8 mouse cellular contexts compared by ENCODE assay signal in the genomic region with DNA sequence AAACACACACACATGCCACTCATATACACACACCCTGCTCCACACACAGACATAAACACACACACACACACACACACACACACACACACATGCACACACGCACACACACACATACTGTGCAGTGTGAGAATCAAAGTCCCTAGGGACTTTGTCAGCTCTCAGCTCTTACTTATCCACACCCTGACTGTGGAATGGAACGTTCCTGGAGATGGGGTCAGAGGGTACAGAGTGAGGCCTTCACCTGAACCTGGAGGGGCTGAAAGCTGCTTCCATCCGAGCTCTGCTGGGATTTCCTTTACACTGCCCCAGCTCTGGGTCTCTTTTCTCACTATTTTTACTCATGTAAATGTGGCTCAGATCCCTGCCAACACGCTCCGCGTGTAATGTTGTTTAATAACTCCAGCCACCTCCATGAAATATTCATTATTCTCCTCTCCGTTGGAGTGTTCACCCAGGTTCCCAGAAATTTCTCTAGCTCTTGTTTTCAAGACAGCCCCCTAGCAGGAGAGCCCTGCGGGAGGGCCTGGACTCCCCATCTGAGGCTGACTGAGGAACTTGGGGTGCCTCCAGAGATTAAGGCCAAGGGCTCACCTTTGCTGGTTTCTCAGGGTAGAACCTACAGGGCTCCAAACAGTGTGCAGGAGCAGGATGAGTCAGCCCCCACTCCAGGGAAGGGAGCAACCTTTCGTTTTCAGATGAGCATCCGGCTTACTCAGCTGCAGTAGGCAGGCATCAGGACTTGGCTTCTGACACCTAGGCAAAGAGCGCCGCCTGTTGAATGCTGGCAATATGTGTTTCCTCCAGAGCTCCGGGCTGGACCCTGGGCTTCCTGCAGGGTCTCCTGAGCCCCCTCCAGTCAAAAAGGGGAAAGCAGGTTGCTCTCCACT.
DNase-seq lines count a peak whose midpoint lies in the region; ATAC-seq and TF ChIP-seq lines count a peak whose summit lies in the region.
"Had no signal": no experiment of that assay in that cellular context is flagged by ENCODE, and none has a peak within 500 bp of the region (broad histone marks: within the 10 kb centered on the region; RNA-seq: fewer than 3 reads in every experiment).

No protein-coding gene starts in this region.

- no peak overlapping the region for H3K9ac ChIP-seq in intestine, embryonic 15.5 days
- H3K9ac ChIP-seq in midbrain, embryonic 14.5 days (replicated peaks; ENCODE audit: low read length), result no peak overlapping the region
- H3K9ac ChIP-seq: heart, embryonic 13.5 days had no signal

- TF ChIP-seq CTCF in thymus, adult 2 months (IDR thresholded peaks at IDR 0.05; ENCODE audit: borderline replicate concordance, control insufficient read depth, extremely low read depth, insufficient read depth, low read length, poor library complexity), result no peak

- H3K4me3 ChIP-seq in intestine, embryonic 15.5 days (replicated peaks), result no peak overlapping the region
- no peak overlapping the region for H3K4me3 ChIP-seq in midbrain, embryonic 14.5 days (replicated peaks; ENCODE audit: low read depth, low read length)
- H3K4me3 ChIP-seq in thymus, adult 2 months (ENCODE audit: control insufficient read depth, insufficient read depth, low read length), result no peak overlapping the region
- H3K4me3 ChIP-seq: heart, embryonic 13.5 days had no signal

- no peak overlapping the region for H3K4me2 ChIP-seq in intestine, embryonic 15.5 days (replicated peaks)
- H3K4me2 ChIP-seq in midbrain, embryonic 14.5 days (ENCODE audit: low read length), result no peak overlapping the region
- H3K4me2 ChIP-seq: heart, embryonic 13.5 days had no signal

- H3K4me1 ChIP-seq in intestine, embryonic 15.5 days (replicated peaks), result peaks cover 4% of the 10 kb centered on the region; the same call in 1 of the 2 replicates
- no peaks in the 10 kb centered on the region for H3K4me1 ChIP-seq in midbrain, embryonic 14.5 days (ENCODE audit: control insufficient read depth, insufficient read depth, low read length)
- no peaks in the 10 kb centered on the region for H3K4me1 ChIP-seq in thymus, adult 2 months (replicated peaks; ENCODE audit: control insufficient read depth, insufficient read depth, low read length)
- H3K4me1 ChIP-seq: heart, embryonic 13.5 days had no signal

- TF ChIP-seq POLR2A in thymus, adult 2 months (IDR thresholded peaks at IDR 0.05; ENCODE audit: control insufficient read depth, extremely low read depth, insufficient read depth, low read length, poor library complexity), result no peak

- DNase-seq in adrenal gland, adult (ENCODE audit: inconsistent age in 2 of 2, low spot score in 1 of 2), result peak; percentile 60 to 89
- peak; percentile 78 to 81 for DNase-seq in cerebellum, postnatal 10 days
- DNase-seq in frontal cortex, postnatal 25 days (ENCODE audit: low spot score in 2 of 2), result peak; percentile 39 to 53
- DNase-seq in left cerebral cortex, adult 8-10 months (ENCODE audit: low spot score in 2 of 2), result peak; percentile 35 to 44
- DNase-seq in midbrain, embryonic 14.5 days, result peak; percentile 74
- DNase-seq in thymus, adult 2 months, result peak; percentile 30

- no peaks in the 10 kb centered on the region for H3K27me3 ChIP-seq in intestine, embryonic 15.5 days (replicated peaks)
- H3K27me3 ChIP-seq in midbrain, embryonic 14.5 days (ENCODE audit: control insufficient read depth, insufficient read depth, low read length), result no peaks in the 10 kb centered on the region
- H3K27me3 ChIP-seq in thymus, adult 2 months (ENCODE audit: control insufficient read depth, insufficient read depth, low read length), result no peaks in the 10 kb centered on the region

- WGBS in intestine, embryonic 15.5 days, result 43% methylated on average over 13 of the region's 13 CpGs
- 32% methylated on average over 13 of the region's 13 CpGs for WGBS in midbrain, embryonic 14.5 days
- WGBS in thymus, adult 2 months, result 61% methylated on average over 13 of the region's 13 CpGs

- ATAC-seq in intestine, embryonic 15.5 days, result peak; percentile 76
- ATAC-seq in midbrain, embryonic 14.5 days (ENCODE audit: low FRiP score, low TSS enrichment), result peak; percentile 34; the same call in 1 of the 2 replicates

- H3K27ac ChIP-seq in intestine, embryonic 15.5 days, result no peak overlapping the region; the same call in 1 of the 2 replicates
- no peak overlapping the region for H3K27ac ChIP-seq in midbrain, embryonic 14.5 days (replicated peaks; ENCODE audit: low read depth, low read length)
- no peak overlapping the region for H3K27ac ChIP-seq in thymus, adult 2 months (ENCODE audit: control insufficient read depth, insufficient read depth, low read length)
- H3K27ac ChIP-seq: heart, embryonic 13.5 days had no signal

- no peaks in the 10 kb centered on the region for H3K36me3 ChIP-seq in intestine, embryonic 15.5 days
- no peaks in the 10 kb centered on the region for H3K36me3 ChIP-seq in midbrain, embryonic 14.5 days (ENCODE audit: control insufficient read depth, insufficient read depth, low read length)
- no peaks in the 10 kb centered on the region for H3K36me3 ChIP-seq in thymus, adult 2 months (ENCODE audit: control insufficient read depth, insufficient read depth, low read length)
- H3K36me3 ChIP-seq: heart, embryonic 13.5 days had no signal

- H3K9me3 ChIP-seq in intestine, embryonic 15.5 days, result no peaks in the 10 kb centered on the region
- H3K9me3 ChIP-seq in midbrain, embryonic 14.5 days (ENCODE audit: control insufficient read depth, low read length), result 0 out of 2 replicates have a peak, but pooled peaks cover 4% of the 10 kb centered on the region
